Mouse (Mus musculus) cerebellum, postnatal 25 days (tissue): ENCODE data around the gene Elovl5.

ENCODE experiments used
- DNase-seq, 2 experiments: peaks; one replicate each; pipeline ENCODE4 v3.0.0; 2021; ENCODE audit warnings: mixed read lengths in 2 of 2

The Elovl5 gene

GRCm38 (mm10) chr9:78003278-78003677, 86.1 kb downstream of the Elovl5 start:
- DNase-seq = no peak

- DNase-seq = peak in 1 of 2 experiments; percentile 42
These were observed 88.3 kb downstream of the Elovl5 start for GRCm38 (mm10) chr9:78005481-78005880.

- peak; percentile 85 to 93 for DNase-seq
These were observed 89.2 kb downstream of the Elovl5 start for GRCm38 (mm10) chr9:78006209-78007001.

GRCm38 (mm10) chr9:78009382-78009781, 92.2 kb downstream of the Elovl5 start:
- no peak for DNase-seq

- no peak for DNase-seq
These were observed 93.0 kb downstream of the Elovl5 start for GRCm38 (mm10) chr9:78010187-78010586.

- no peak for DNase-seq
These were observed 93.5 kb downstream of the Elovl5 start for GRCm38 (mm10) chr9:78010707-78011106.

- DNase-seq = no peak
These were observed 94.9 kb downstream of the Elovl5 start for GRCm38 (mm10) chr9:78012066-78012465.

- DNase-seq = no peak
These were observed 95.5 kb downstream of the Elovl5 start for GRCm38 (mm10) chr9:78012681-78013080.

- DNase-seq = no peak
These were observed 96.6 kb downstream of the Elovl5 start for GRCm38 (mm10) chr9:78013813-78014212.

GRCm38 (mm10) chr9:78015816-78016215, 98.7 kb downstream of the Elovl5 start:
- DNase-seq = no peak

- no peak for DNase-seq
These were observed 99.1 kb downstream of the Elovl5 start for GRCm38 (mm10) chr9:78016288-78016687.

GRCm38 (mm10) chr9:78021256-78021655, 104.1 kb downstream of the Elovl5 start:
- DNase-seq = no peak

GRCm38 (mm10) chr9:78022187-78022945, 105.2 kb downstream of the Elovl5 start:
- DNase-seq = peak; percentile 34

GRCm38 (mm10) chr9:78024823-78025222, 107.7 kb downstream of the Elovl5 start:
- DNase-seq = peak; percentile 52 to 71

- DNase-seq = no peak
These were observed 109.9 kb downstream of the Elovl5 start for GRCm38 (mm10) chr9:78027099-78027498.

GRCm38 (mm10) chr9:78030835-78031456, 113.8 kb downstream of the Elovl5 start:
- no peak for DNase-seq

- DNase-seq = no peak
These were observed 115.8 kb downstream of the Elovl5 start for GRCm38 (mm10) chr9:78032930-78033329.
